Mouse (Mus musculus) testis, postnatal 14 days (tissue): ENCODE data around the gene Ms4a4b.
"Not testable (repeated sequence)": the region's sequence is repeated elsewhere in the genome, so short reads cannot be mapped to it uniquely, and the experiment has no call there.

Experiments
- DNase-seq: peaks from one replicate; pipeline ENCODE4 v3.0.0; 2021; ENCODE audit warnings: low spot score

Ms4a4b gene

DNA sequence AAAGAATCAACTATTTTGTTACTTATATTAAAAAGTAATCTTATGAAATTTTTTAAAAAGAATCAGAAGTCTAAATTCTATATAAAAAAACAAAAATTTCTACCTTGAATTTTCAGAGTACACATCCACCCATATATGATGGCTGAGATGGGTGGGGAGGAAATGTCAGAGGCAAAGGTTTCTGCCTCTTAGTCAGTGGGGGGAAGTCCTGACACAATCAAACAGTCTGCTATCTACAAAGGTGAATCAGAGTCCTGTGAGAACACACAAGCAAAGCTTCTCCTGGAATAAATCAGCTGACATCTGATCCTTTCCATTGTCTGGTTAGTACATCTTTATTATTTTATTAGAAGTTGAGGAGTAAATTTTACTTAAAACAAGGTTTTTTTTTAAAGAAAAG is at the start of gene Ms4a4b:
TSS of gene Ms4a4b (plus strand) at position 216 of the 400 bp plus-strand sequence.
- no peak for DNase-seq

DNA sequence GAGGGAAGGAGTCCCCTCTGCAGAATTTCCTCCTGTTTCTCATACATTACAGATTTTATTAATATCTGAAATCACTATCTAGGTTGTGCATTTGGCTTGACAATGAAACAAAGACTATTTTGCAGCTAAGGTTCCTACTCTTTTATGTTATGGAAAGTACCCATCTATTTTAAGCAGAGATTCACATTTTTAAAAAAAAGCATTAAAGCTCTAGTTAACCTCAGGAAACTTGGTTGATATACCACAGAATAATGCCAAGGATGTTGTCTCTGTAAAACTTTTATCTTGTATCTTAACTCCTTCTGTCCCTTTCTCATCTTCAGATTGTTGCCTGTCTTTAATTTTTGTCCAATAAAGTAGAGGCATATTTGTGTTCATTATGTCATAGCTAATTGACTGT is 47.6 kb upstream of the Ms4a4b start:
- DNase-seq: no peak

DNA sequence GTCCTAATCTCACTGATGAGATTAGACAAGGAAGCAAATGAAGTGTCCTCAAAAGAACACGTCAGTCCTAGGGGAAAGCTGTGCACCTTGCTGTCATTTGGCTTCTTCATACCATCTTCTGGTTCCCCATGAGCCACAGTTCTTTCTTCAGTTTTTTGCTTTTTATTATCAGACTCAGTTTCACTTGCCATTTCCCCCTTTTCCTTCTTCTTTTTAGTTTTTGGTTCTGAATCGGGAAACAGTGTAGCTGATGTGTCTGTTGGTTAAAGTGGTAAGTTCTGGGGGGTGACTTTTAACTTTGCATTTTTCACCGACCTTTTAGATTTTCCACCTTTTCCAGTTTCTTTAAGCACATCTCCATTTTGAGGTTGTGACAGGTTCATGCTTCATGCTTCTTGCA is 38.8 kb upstream of the Ms4a4b start, which contains the start of gene Ms4a4c:
TSS of gene Ms4a4c (plus strand) at position 244 of the 400 bp plus-strand sequence.
- no peak for DNase-seq

DNA sequence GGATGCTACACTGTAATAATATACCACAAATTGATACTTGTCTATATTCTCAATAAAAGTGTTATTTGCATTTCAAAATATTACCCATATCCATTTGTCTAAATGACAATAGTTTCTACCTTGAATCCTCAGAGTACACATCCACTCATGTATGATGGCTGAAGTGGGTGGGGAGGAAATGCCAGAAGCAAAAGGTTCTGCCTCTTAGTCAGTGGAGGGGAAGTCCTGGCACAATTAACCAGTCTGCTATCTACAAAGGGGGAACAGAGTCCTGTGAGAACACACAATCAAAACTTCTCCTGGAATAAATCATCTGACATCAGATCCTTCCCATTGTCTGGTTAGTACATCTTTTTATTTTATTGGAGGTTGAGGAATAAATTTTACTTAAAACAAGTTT is 35.9 kb upstream of the Ms4a4b start:
- DNase-seq: no peak

GRCm38 (mm10) chr19:11408591-11408990 is 34.8 kb upstream of the Ms4a4b start:
- no peak for DNase-seq

DNA sequence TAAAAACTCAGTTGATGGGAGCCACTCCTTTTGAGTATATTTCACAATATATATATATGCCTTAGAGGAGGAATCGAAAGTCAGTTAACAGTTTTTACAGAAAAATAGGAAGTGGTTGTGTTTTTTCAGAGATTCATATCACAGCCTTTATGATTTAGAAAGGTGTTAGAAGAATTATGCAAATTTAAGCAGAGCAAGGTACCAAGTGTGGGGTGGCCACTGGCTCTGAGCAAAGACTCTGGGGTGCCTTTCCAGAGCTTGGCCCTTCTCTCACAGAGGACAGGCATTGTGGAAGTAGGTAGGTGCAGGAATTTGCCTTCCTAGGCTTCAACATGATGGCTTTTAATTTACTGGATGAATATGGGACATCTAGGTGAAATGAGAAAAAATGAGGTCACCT is 31.7 kb upstream of the Ms4a4b start:
- DNase-seq: no peak

DNA sequence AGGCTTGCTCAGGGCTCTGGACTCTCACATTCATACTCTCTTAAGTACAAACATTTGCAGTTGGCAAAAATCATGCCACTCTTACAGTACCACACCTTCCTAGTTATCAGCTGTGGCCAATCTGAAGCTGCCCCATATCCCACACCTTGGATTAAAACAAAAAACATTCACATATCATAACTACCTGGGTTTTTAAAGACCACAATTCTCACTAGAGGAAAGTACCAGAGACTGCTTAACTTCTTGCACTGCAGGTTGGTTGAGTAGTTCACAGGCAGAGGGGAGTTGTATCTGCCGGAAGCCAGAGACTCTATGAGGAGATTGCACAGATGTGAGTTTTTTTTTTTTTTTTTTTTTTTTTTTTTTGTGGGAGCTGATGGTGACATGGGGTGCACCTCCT is 29.3 kb upstream of the Ms4a4b start:
- no peak for DNase-seq

DNA sequence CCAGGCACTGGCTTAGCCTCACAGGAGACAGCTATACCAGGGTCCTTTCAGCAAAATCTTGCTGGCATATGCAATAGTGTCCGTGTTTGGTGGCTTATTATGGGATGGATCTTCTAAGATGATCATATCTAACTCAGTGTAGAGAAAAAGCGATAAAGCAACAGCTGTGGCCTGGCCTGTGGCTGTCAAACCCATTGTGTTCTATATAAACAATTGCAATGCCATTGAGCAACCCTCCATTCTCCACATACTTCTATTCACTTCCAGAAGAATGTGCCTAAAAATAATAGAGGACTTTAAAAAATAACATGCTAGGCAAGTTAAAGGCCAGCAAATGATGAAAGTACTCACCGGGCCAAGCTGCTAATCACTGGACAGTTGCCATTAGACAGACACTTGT is 27.8 kb upstream of the Ms4a4b start:
- no peak for DNase-seq

- DNase-seq: not testable (repeated sequence)
Measured at GRCm38 (mm10) chr19:11418865-11419264, 24.5 kb upstream of the Ms4a4b start.

DNA sequence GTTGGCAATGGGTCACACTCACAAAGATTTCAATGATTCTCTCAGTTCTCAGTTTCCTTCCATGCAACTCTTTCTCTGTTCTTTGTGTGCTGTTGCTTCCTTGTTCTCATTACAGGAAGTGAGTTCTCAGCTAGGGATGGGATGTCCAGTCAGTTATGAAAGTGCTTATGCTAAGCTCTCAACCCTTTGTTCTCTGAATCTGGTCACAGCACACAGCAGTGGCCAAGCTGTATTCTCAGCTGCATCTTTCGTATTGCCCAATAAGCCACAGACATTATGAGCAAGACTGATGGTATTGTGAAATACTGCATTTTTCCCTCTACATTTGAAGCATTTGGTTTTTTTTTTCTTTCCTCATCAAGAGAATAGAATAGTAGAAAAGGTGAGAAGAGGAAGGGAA is 12.1 kb upstream of the Ms4a4b start:
- DNase-seq: not testable (repeated sequence)

DNA sequence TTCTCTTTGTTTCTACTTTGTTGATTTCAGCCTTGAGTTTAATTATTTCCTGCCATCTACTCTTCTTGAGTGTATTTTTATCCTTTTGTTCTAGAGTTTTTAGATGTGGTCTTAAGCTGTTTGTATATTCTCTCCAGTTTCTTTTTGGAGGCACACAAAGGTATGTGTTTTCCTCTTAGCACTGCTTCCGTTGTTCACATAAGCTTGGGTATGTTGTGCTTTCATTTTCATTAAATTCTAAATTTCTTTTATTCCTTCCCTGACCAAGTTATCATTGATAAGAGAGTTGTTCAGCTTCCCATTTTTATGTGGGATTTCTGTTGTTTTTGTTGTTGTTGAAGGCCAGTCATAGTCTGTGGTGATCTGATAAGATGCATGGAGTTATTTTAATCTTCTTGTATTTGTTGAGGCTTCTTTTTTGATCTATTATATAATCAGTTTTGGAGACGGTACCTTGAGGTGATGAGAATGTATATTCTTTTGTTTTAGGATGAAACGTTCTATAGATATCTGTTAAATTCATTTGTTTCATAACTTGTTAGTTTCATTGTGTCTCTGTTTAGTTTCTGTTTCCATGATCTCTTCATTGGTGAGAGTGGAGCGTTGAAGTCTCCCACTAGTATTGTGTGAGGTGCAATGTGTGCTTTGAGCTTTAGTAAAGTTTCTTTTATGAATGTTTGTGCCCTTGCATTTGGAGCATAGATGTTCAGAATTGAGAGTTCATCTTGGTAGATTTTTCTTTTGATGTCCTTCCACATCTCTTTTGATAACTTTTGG is 8.1 kb upstream of the Ms4a4b start:
- DNase-seq: no peak

DNA sequence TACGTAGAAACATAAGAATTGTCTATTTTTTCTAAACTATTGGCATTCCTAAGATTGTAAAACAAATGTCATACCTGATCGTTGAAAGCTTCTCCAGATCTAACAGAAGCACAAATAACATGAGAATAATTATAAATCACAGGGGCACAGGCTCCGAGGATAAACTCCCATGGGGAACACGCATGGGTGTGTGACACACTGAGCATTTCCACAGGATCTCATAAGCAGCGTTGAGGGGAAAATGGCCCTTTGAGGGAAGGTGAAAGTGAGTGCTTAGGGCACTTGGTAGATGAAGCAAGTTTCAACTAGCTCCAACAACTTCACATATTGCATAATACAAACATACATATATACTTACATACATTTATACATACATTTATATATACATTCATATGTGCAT is 611 bp downstream of the Ms4a4b start:
- DNase-seq: no peak

- DNase-seq: no peak
Measured at GRCm38 (mm10) chr19:11447238-11447637, 3.9 kb downstream of the Ms4a4b start.

- DNase-seq: not testable (repeated sequence)
Measured at GRCm38 (mm10) chr19:11459041-11459440, 15.7 kb downstream of the Ms4a4b start.

GRCm38 (mm10) chr19:11464795-11465194 is 21.4 kb downstream of the Ms4a4b start:
- DNase-seq: not testable (repeated sequence)

DNA sequence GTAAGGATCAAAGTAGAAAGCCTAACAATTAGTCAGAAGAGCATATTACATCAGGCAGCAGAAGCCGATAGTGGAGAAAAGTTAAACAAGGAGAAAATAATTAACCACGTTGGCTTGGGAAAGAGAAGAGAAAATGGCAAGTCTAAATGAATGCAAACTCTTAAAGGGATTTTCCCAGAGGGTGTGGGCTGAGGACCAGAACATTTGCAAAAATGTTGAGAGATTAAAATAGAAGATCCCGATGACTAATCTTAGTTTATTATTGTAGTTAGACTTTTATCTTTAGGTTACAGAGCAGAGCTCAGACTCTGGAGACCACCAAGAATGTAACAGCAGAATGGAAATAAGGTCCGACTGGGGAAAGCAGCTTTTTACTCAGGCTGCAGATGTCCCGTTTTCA is 23.1 kb downstream of the Ms4a4b start:
- DNase-seq: no peak

DNA sequence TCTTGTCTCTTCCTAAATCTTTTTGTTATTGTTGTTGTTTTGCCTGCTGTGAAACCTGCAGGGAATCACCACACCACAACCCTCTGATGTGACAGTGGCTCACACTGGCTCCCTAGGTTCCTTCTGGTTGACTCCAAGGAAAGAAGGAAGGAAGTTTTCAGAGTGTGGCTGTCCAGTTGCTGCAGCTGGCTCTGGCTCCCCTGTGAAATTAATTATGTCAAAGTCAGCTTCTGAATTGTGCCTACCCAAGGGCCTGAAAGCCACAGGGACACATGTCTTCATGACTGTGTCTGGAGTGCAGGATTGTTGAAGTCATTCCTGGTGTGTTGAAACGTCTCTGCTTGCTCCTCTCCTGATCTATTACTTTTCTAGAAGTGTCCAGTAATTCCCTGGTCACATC is 25.0 kb downstream of the Ms4a4b start:
- not testable (repeated sequence) for DNase-seq

- DNase-seq: not testable (repeated sequence)
Measured at GRCm38 (mm10) chr19:11469215-11469614, 25.9 kb downstream of the Ms4a4b start, which contains the start of gene Ms4a6c. Ms4a6c (plus strand) TSS chr19:11469366.

DNA sequence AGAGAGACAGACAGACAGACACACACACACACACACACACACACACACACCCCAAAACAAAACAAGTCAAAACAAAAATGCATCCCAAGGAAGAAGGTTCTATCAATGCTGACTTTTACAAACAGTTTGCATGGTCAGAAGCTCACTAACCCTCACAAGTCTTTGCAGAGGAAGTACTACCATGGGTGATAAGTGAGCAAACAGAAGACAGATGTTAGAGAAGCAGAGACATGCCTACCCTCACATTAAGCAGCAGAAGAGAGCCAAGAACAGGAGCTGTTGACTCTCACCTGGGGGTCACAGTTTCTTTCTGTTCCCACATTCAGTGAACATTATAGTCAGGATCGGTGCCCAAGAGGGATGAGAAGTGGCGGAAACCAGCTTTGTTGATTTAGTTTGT is 36.4 kb downstream of the Ms4a4b start:
- DNase-seq: no peak

DNA sequence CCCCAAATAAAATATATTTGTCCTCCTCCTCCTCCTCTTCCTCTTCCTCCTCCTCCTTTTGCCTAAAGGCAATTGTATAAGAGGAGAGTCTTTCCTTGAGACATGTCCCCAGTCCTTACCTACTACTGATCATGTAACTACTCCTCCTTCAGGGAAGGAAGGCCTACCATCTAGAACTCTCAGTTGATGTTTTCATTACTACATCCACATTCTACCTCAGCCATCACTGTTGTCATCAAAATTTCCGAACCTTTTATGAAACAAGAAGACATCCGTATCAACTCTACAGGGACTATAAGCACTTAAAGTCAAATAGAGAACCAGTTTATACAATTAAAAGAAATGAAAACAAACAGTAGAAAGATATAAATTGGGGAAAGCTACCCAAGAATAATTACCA is 39.3 kb downstream of the Ms4a4b start:
- no peak for DNase-seq

- DNase-seq: no peak
Measured at GRCm38 (mm10) chr19:11483941-11484340, 40.6 kb downstream of the Ms4a4b start.

DNA sequence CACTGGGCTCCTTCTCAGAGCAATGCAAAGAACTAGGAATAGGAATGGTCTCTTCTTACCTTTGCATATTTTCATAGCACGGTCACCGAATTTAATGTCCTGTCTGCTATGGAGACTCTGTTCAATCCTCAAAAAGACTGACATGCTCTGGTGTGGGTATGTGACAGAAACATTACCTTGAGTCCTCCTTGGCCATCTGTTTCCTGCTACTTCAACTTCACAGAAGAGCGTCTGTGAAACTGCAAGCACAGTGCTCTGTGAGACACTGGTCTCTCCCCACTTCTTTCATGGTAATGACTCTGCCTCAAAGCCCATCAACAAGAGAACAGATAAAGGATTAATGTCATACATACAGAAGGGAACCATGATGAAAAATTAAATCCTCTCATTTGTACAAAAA is 41.0 kb downstream of the Ms4a4b start:
- DNase-seq: no peak

- DNase-seq: no peak
Measured at GRCm38 (mm10) chr19:11485266-11485665, 41.9 kb downstream of the Ms4a4b start.

DNA sequence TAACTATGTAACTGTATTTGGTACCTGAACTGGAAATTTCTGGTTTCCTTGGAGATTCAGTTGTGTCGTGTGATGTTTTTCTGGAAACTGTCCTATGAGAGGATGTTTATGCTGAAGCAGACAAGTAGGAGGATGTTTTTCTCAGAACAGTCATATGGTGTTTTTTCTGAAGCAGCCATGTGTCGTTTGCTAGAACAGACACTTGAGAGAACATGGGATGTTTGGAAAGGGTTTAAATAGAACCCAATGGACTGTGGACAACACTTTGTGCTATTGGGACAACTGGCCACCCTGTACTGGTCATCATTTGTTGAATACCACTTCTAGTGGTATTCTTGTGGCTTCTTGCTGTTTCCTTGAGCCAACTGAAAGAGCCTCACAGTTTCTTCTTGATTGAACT is 42.4 kb downstream of the Ms4a4b start, which contains the start of gene Gm8369:
TSS of gene Gm8369 (plus strand) at position 193 of the 400 bp plus-strand sequence.
- DNase-seq: no peak
